Mouse (Mus musculus) midbrain, embryonic 16.5 days (tissue): ENCODE measurements around the gene Birc5. TPM values are rescaled to one million over a fixed set of nuclear protein-coding genes. Genes with fewer than 3 reads are reported as not detected.

Source experiments
- ATAC-seq: fragments of 200-750 bp; cut with Nextera tagmentation; 2 replicates; pipeline ENCODE4 v1.8.0; 2017; ENCODE audit warnings: moderate TSS enrichment
- H3K27ac ChIP-seq: fragments of 300-500 bp; sonication (generic); 2 replicates; pipeline ENCODE4 v1.5.1; 2014; ENCODE audit warnings: mild to moderate bottlenecking, low read length, mixed read lengths
- H3K27me3 ChIP-seq: fragments of 300-500 bp; sonication (generic); 2 replicates; pipeline ENCODE4 v1.6.1; 2014; ENCODE audit warnings: low read depth, low read length, mixed read lengths; ENCODE audit not compliant: control insufficient read depth, insufficient read depth
- H3K36me3 ChIP-seq: fragments of 300-500 bp; sonication (generic); 2 replicates; pipeline ENCODE4 v1.6.1; 2014; ENCODE audit warnings: mild to moderate bottlenecking, low read length, moderate library complexity, mixed read lengths; ENCODE audit not compliant: control insufficient read depth, insufficient read depth
- H3K4me1 ChIP-seq: fragments of 300-500 bp; sonication (generic); 2 replicates; pipeline ENCODE4 v1.6.1; 2014; ENCODE audit warnings: mild to moderate bottlenecking, low read length, mixed read lengths; ENCODE audit not compliant: control insufficient read depth, insufficient read depth
- H3K4me2 ChIP-seq: fragments of 300-500 bp; sonication (generic); 2 replicates; pipeline ENCODE4 v1.6.1; 2014; ENCODE audit warnings: mild to moderate bottlenecking, low read length, mixed read lengths
- H3K4me3 ChIP-seq: fragments of 300-500 bp; sonication (generic); 2 replicates; pipeline ENCODE4 v1.5.1; 2014; ENCODE audit warnings: low read depth, mild to moderate bottlenecking, low read length, moderate library complexity, mixed read lengths
- H3K9ac ChIP-seq: fragments of 300-500 bp; sonication (generic); 2 replicates; pipeline ENCODE4 v1.6.1; 2014; ENCODE audit warnings: low read depth, low read length, mixed read lengths
- H3K9me3 ChIP-seq: fragments of 300-500 bp; sonication (generic); replicated peaks from 2 replicates; pipeline ENCODE4 v1.6.1; 2014; ENCODE audit warnings: mild to moderate bottlenecking, low read length, mixed read lengths; ENCODE audit not compliant: control insufficient read depth, poor library complexity, severe bottlenecking
- WGBS: fragments of 180-500 bp; shearing (Covaris S2); extraction: QIAGEN DNeasy Blood & Tissue Kit; methylation state at CpG from one replicate; pipeline ENCODE4 v1.1.7; 2014; 5-methylcytosine and 5-hydroxymethylcytosine counted together
- polyA plus RNA-seq: library from polyadenylated mRNA; unstranded; fragments of >200 nt; fragmentation: Nextera tagmentation; extraction: Ambion mirVana; gene quantifications from 2 replicates; pipeline ENCODE4 v1.2.1, GENCODE M21; 2015

Birc5 gene
- polyA plus RNA-seq, 1 experiment from 2014 or later, result 21.0 TPM

GRCm38 (mm10) chr11:117857462-117857861, 8.4 kb downstream of the Birc5 start:
- WGBS, result 91% methylated on average over 10 of the region's 10 CpGs
- H3K27me3 ChIP-seq, result 0 out of 2 replicates have a peak, but pooled peaks cover 5% of the 10 kb centered on the region
- H3K27ac ChIP-seq, result no peak overlapping the region
- no peak for ATAC-seq
- no peak overlapping the region for H3K9ac ChIP-seq
- no peaks in the 10 kb centered on the region for H3K9me3 ChIP-seq
- H3K36me3 ChIP-seq, result no peaks in the 10 kb centered on the region
- H3K4me3 ChIP-seq, result no peak overlapping the region
- H3K4me1 ChIP-seq, result no peaks in the 10 kb centered on the region
- H3K4me2 ChIP-seq, result no peak overlapping the region

- H3K4me1 ChIP-seq, result no peaks in the 10 kb centered on the region
- 0 out of 2 replicates have a peak, but pooled peaks cover 5% of the 10 kb centered on the region for H3K27me3 ChIP-seq
- no peak for ATAC-seq
- no peak overlapping the region for H3K4me3 ChIP-seq
- H3K27ac ChIP-seq, result no peak overlapping the region
- H3K36me3 ChIP-seq, result no peaks in the 10 kb centered on the region
- no peaks in the 10 kb centered on the region for H3K9me3 ChIP-seq
- no peak overlapping the region for H3K9ac ChIP-seq
- no peak overlapping the region for H3K4me2 ChIP-seq
- 67% methylated on average over 3 of the region's 3 CpGs for WGBS
Observed at GRCm38 (mm10) chr11:117858392-117858791, 9.3 kb downstream of the Birc5 start.

- no peak for ATAC-seq
- WGBS, result 4% methylated on average over 23 of the region's 23 CpGs
- H3K4me2 ChIP-seq, result no peak within 1 kb of the TSS
- no peaks in the 10 kb centered on the region for H3K4me1 ChIP-seq
- H3K4me3 ChIP-seq, result no peak within 1 kb of the TSS
- 0 out of 2 replicates have a peak, but pooled peaks cover 5% of the 10 kb centered on the region for H3K27me3 ChIP-seq
- no peaks in the 10 kb centered on the region for H3K9me3 ChIP-seq
- no peaks in the 10 kb centered on the region for H3K36me3 ChIP-seq
- no peak within 1 kb of the TSS for H3K9ac ChIP-seq
- H3K27ac ChIP-seq, result no peak within 1 kb of the TSS
Observed at GRCm38 (mm10) chr11:117860601-117861000, 11.6 kb downstream of the Birc5 start, which contains the start of gene Tmem235. Gene Tmem235 (plus strand): TSS chr11:117860752.

DNA sequence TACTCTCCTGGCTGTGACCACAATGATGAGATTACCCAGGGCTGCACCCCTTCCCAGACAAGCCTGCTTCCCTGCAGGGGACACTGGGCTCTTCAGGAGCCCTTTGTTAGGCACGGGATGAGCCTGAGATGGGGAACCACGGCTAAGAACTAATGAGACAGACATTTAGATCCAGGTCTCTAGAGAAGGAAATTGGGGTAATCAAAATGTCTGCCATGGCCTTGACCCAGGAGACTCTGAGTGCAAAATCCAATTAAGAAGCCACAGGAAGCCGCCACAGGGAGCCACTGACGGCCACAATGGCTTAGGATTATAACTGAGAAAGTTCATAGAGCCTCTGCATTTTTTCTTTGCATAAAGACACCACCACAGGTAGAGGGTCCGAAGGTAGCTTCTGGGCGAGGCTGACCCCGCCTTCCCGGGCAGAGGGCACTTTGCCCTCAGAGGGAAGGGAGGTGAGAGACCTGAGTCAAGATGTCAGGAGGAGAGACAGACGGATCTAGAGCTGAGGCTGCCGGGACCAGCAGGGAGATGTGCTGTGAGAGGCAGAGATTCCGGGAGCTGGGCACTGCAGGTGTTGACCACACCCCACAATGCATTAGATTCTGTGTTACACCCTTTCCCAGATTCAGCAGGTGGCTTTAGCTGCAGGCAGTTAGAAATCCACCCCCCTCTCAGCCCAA, 14.3 kb downstream of the Birc5 start:
- H3K9ac ChIP-seq, result no peak overlapping the region
- H3K4me3 ChIP-seq, result no peak overlapping the region
- 0 out of 2 replicates have a peak, but pooled peaks cover 5% of the 10 kb centered on the region for H3K27me3 ChIP-seq
- H3K27ac ChIP-seq, result no peak overlapping the region
- no peaks in the 10 kb centered on the region for H3K9me3 ChIP-seq
- H3K36me3 ChIP-seq, result no peaks in the 10 kb centered on the region
- H3K4me2 ChIP-seq, result no peak overlapping the region
- no peaks in the 10 kb centered on the region; the same call in 1 of the 2 replicates for H3K4me1 ChIP-seq
- ATAC-seq, result no peak
- 24% methylated on average over 11 of the region's 11 CpGs for WGBS

- no peaks in the 10 kb centered on the region for H3K9me3 ChIP-seq
- no peak for ATAC-seq
- H3K4me3 ChIP-seq, result no peak overlapping the region
- H3K9ac ChIP-seq, result no peak overlapping the region
- no peaks in the 10 kb centered on the region for H3K36me3 ChIP-seq
- H3K4me2 ChIP-seq, result no peak overlapping the region
- WGBS, result 82% methylated on average over 2 of the region's 2 CpGs
- no peak overlapping the region for H3K27ac ChIP-seq
- no peaks in the 10 kb centered on the region; the same call in 1 of the 2 replicates for H3K4me1 ChIP-seq
- 0 out of 2 replicates have a peak, but pooled peaks cover 5% of the 10 kb centered on the region for H3K27me3 ChIP-seq
Observed at GRCm38 (mm10) chr11:117864805-117865204, 15.8 kb downstream of the Birc5 start.

DNA sequence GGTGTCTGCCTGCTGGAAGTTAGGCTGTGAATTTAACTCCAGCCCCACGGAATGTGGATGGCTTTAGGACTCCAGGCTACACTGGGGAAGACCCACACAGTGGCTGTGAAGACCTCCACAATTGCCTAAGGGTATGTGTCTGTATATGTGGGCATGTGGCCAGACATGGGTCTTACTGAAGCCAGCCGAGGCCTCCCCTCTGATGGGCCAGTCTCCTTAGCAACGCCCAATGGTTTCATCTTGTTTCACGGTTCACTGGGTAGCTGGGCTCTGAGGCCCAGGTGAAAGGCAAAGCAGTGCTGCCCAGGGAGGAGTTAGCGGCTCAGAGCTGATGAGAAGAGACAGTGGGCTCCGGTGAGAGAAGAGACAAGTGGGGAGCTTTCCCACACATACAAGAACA, 16.9 kb downstream of the Birc5 start:
- Histone ChIP-seq H3K4me2 (no peak overlapping the region), H3K4me1 (peaks cover 2% of the 10 kb centered on the region; the same call in 1 of the 2 replicates), H3K27ac (no peak overlapping the region), H3K4me3 (no peak overlapping the region), H3K9me3 (no peaks in the 10 kb centered on the region), H3K9ac (no peak overlapping the region), H3K36me3 (no peaks in the 10 kb centered on the region), H3K27me3 (0 out of 2 replicates have a peak, but pooled peaks cover 3% of the 10 kb centered on the region)
- ATAC-seq, result no peak
- 5% methylated on average over 6 of the region's 6 CpGs for WGBS

DNA sequence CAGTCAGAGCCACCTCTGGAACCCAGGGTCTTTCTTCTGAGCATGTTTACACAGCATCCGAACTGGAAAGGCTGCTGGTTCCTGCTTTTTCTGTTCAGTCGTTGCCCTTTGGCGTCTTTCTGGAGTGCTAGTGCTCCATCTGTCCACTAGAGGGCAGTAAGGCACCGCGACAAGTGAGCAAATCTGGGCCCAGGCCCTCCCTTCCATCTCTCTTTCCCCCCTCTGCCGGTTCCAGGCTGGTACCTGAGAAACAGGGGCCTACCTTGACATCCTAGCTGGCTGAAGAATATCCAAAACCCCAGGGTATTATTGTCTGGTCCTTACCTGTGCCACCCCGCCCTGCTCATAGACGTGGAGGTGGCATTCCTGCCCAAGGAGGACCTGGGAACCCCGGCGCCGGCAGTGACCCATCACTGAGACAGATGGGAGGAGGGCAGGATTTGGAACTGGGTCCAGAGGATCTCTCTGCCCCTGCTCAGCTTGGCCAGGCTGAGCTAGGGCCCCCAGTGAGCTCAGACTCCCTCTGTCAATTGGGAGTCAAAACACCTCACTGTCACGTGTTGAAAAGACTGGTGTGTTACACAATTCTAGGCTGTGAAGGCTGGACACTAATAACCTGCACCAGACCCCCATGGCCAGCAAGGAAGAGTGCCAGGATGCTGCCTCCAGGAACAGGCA, 21.8 kb downstream of the Birc5 start:
- no peak overlapping the region for H3K4me3 ChIP-seq
- H3K9ac ChIP-seq, result peak overlapping the region; percentile 58; the same call in 1 of the 2 replicates
- 36% methylated on average over 12 of the region's 12 CpGs for WGBS
- peaks cover 7% of the 10 kb centered on the region for H3K4me1 ChIP-seq
- ATAC-seq, result peak; percentile 15; the same call in 1 of the 2 replicates
- H3K27ac ChIP-seq, result no peak overlapping the region
- H3K4me2 ChIP-seq, result 0 out of 2 replicates have a peak overlapping the region, but pooled peaks have one; percentile 7
- H3K27me3 ChIP-seq, result no peaks in the 10 kb centered on the region
- H3K9me3 ChIP-seq, result no peaks in the 10 kb centered on the region
- no peaks in the 10 kb centered on the region for H3K36me3 ChIP-seq

DNA sequence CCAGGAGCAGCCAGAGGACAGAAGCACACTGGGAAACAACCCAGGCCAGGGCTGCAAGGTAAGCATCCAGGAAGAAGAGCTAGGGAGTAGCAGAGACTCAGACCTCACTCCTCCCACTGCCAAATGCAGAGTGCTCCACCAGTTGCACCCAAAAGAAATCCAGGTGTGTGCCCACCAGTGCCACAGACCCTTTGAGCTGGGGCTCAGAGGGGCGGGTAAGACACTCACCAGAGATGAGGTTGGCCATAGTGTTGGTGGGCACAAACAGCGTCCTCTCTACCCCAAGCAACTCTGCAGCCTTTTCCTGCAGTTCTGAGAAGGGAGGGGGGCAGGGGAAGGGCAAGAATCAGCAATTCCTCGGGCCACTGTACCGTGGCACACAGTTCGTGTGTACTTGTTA, 22.3 kb downstream of the Birc5 start:
- Histone ChIP-seq H3K27ac (no peak overlapping the region), H3K36me3 (no peaks in the 10 kb centered on the region), H3K27me3 (no peaks in the 10 kb centered on the region), H3K4me2 (no peak overlapping the region), H3K9me3 (no peaks in the 10 kb centered on the region), H3K4me1 (peaks cover 7% of the 10 kb centered on the region), H3K9ac (peak overlapping the region; percentile 36), H3K4me3 (no peak overlapping the region)
- ATAC-seq, result no peak
- WGBS, result 67% methylated on average over 5 of the region's 5 CpGs
